Mouse (Mus musculus): Measurements from ENCODE around the gene Prrc2a. TPM values are rescaled to one million over a fixed set of nuclear protein-coding genes. Genes with fewer than 3 reads are reported as not detected.
"Not testable (repeated sequence)": the region's sequence is repeated elsewhere in the genome, so short reads cannot be mapped to it uniquely, and the experiment has no call there.

Gene Prrc2a
- total and polyA plus RNA-seq, 2 experiments from 2014 or later = 99.2 to 223 TPM

- no peak for ATAC-seq
- 63% methylated on average over 11 of the region's 11 CpGs for WGBS
These were observed 35.7 kb downstream of the Prrc2a start for GRCm38 (mm10) chr17:35128996-35129395.

GRCm38 (mm10) chr17:35127017-35127416 is 37.7 kb downstream of the Prrc2a start:
- DNase-seq (ENCODE audit: low spot score) = no peak
- peak overlapping the region; percentile 54 for H3K4me3 ChIP-seq (ENCODE audit: low read length)
- WGBS = 74% methylated on average over 13 of the region's 13 CpGs
- TF ChIP-seq CTCF (IDR thresholded peaks at IDR 0.05; ENCODE audit: low read depth) = no peak
- peak overlapping the region; percentile 75 for H3K4me2 ChIP-seq (ENCODE audit: low read depth, low read length)
- H3K27ac ChIP-seq = peak overlapping the region; percentile 83
- no peaks in the 10 kb centered on the region for H3K27me3 ChIP-seq (ENCODE audit: insufficient read depth, low read length)
- peaks cover 8% of the 10 kb centered on the region; the same call in 1 of the 2 replicates for H3K4me1 ChIP-seq (ENCODE audit: insufficient read depth, low read length)
- no peak for ATAC-seq
- no peaks in the 10 kb centered on the region for H3K9me3 ChIP-seq (ENCODE audit: low read length)
- H3K9ac ChIP-seq (replicated peaks; ENCODE audit: low read length) = peak overlapping the region; percentile 68
- H3K36me3 ChIP-seq (ENCODE audit: insufficient read depth, low read length) = peaks cover 5% of the 10 kb centered on the region; the same call in 1 of the 2 replicates

More at GRCm38 (mm10) chr17:35128996-35129395, 35.7 kb downstream of the Prrc2a start:
- Histone ChIP-seq H3K9me3 (ENCODE audit: low read length) (no peaks in the 10 kb centered on the region), H3K4me1 (ENCODE audit: insufficient read depth, low read length) (peaks cover 8% of the 10 kb centered on the region; the same call in 1 of the 2 replicates), H3K27ac (no peak overlapping the region), H3K9ac (replicated peaks; ENCODE audit: low read length) (no peak overlapping the region), H3K4me2 (ENCODE audit: low read depth, low read length) (no peak overlapping the region), H3K4me3 (ENCODE audit: low read length) (no peak overlapping the region), H3K36me3 (ENCODE audit: insufficient read depth, low read length) (peaks cover under 1% of the 10 kb centered on the region; the same call in 1 of the 2 replicates), H3K27me3 (ENCODE audit: insufficient read depth, low read length) (no peaks in the 10 kb centered on the region)
- no peak for DNase-seq (ENCODE audit: low spot score)
- no peak for TF ChIP-seq CTCF (IDR thresholded peaks at IDR 0.05; ENCODE audit: low read depth)

GRCm38 (mm10) chr17:35126206-35126611 is 38.5 kb downstream of the Prrc2a start, which contains the start of gene D17H6S53E:
Gene D17H6S53E, plus strand, starts transcription at chr17:35126373.
- Histone ChIP-seq H3K4me3 (ENCODE audit: low read length) (peak within 1 kb of the TSS; percentile 54), H3K27me3 (ENCODE audit: insufficient read depth, low read length) (no peaks in the 10 kb centered on the region), H3K4me1 (ENCODE audit: insufficient read depth, low read length) (peaks cover 8% of the 10 kb centered on the region; the same call in 1 of the 2 replicates), H3K4me2 (ENCODE audit: low read depth, low read length) (peak within 1 kb of the TSS; percentile 75), H3K27ac (peak within 1 kb of the TSS; percentile 83), H3K9me3 (ENCODE audit: low read length) (no peaks in the 10 kb centered on the region), H3K36me3 (ENCODE audit: insufficient read depth, low read length) (peaks cover 5% of the 10 kb centered on the region; the same call in 1 of the 2 replicates), H3K9ac (replicated peaks; ENCODE audit: low read length) (peak within 1 kb of the TSS; percentile 68)
- ATAC-seq (peak; percentile 52), DNase-seq (ENCODE audit: low spot score) (peak; percentile 83)
- 0% methylated on average over 36 of the region's 36 CpGs for WGBS
- no peak for TF ChIP-seq CTCF (IDR thresholded peaks at IDR 0.05; ENCODE audit: low read depth)

- Histone ChIP-seq H3K27ac (peak overlapping the region; percentile 83; the same call in 1 of the 2 replicates), H3K9me3 (ENCODE audit: low read length) (no peaks in the 10 kb centered on the region), H3K4me1 (ENCODE audit: insufficient read depth, low read length) (peaks cover 8% of the 10 kb centered on the region), H3K9ac (replicated peaks; ENCODE audit: low read length) (peak overlapping the region; percentile 68), H3K4me2 (ENCODE audit: low read depth, low read length) (peak overlapping the region; percentile 75), H3K27me3 (ENCODE audit: insufficient read depth, low read length) (no peaks in the 10 kb centered on the region), H3K36me3 (ENCODE audit: insufficient read depth, low read length) (peaks cover 5% of the 10 kb centered on the region; the same call in 1 of the 2 replicates), H3K4me3 (ENCODE audit: low read length) (peak overlapping the region; percentile 54)
- 30% methylated on average over 6 of the region's 6 CpGs for WGBS
- ATAC-seq (no peak), DNase-seq (ENCODE audit: low spot score) (no peak)
- no peak for TF ChIP-seq CTCF (IDR thresholded peaks at IDR 0.05; ENCODE audit: low read depth)
These were observed 39.1 kb downstream of the Prrc2a start for GRCm38 (mm10) chr17:35125578-35125977.

- peak overlapping the region; percentile 75 for H3K4me2 ChIP-seq (ENCODE audit: low read depth, low read length)
- no peak overlapping the region for H3K27ac ChIP-seq
- peaks cover 5% of the 10 kb centered on the region; the same call in 1 of the 2 replicates for H3K36me3 ChIP-seq (ENCODE audit: insufficient read depth, low read length)
- no peak overlapping the region for H3K4me3 ChIP-seq (ENCODE audit: low read length)
- no peaks in the 10 kb centered on the region for H3K9me3 ChIP-seq (ENCODE audit: low read length)
- TF ChIP-seq CTCF (IDR thresholded peaks at IDR 0.05; ENCODE audit: low read depth) = no peak
- no peak for ATAC-seq
- H3K9ac ChIP-seq (replicated peaks; ENCODE audit: low read length) = no peak overlapping the region
- no peak for DNase-seq (ENCODE audit: low spot score)
- no peaks in the 10 kb centered on the region for H3K27me3 ChIP-seq (ENCODE audit: insufficient read depth, low read length)
- H3K4me1 ChIP-seq (ENCODE audit: insufficient read depth, low read length) = peaks cover 13% of the 10 kb centered on the region
- WGBS = 100% methylated on average over 1 of the region's 1 CpGs
These were observed 39.6 kb downstream of the Prrc2a start for GRCm38 (mm10) chr17:35125081-35125480.

- H3K9me3 ChIP-seq (ENCODE audit: low read length); H3K36me3 ChIP-seq (ENCODE audit: insufficient read depth, low read length); ATAC-seq; H3K4me2 ChIP-seq (ENCODE audit: low read depth, low read length); H3K9ac ChIP-seq (replicated peaks; ENCODE audit: low read length); H3K27me3 ChIP-seq (ENCODE audit: insufficient read depth, low read length); H3K27ac ChIP-seq; H3K4me3 ChIP-seq (ENCODE audit: low read length); DNase-seq (ENCODE audit: low spot score): not testable (repeated sequence)
- 97% methylated on average over 12 of the region's 12 CpGs for WGBS
- peaks cover 14% of the 10 kb centered on the region for H3K4me1 ChIP-seq (ENCODE audit: insufficient read depth, low read length)
These were observed 40.3 kb downstream of the Prrc2a start for GRCm38 (mm10) chr17:35124261-35124896.

GRCm38 (mm10) chr17:35123287-35123686 is 41.4 kb downstream of the Prrc2a start:
- H3K4me1 ChIP-seq (ENCODE audit: insufficient read depth, low read length) = peaks cover 14% of the 10 kb centered on the region
- H3K36me3 ChIP-seq (ENCODE audit: insufficient read depth, low read length) = peaks cover 12% of the 10 kb centered on the region
- not testable (repeated sequence) for H3K9me3 ChIP-seq (ENCODE audit: low read length); DNase-seq (ENCODE audit: low spot score); H3K27me3 ChIP-seq (ENCODE audit: insufficient read depth, low read length); H3K4me3 ChIP-seq (ENCODE audit: low read length); H3K4me2 ChIP-seq (ENCODE audit: low read depth, low read length); H3K9ac ChIP-seq (replicated peaks; ENCODE audit: low read length); ATAC-seq; H3K27ac ChIP-seq
- WGBS = 91% methylated on average over 9 of the region's 9 CpGs

Data from hindbrain, postnatal 0 days (tissue).